Mouse (Mus musculus) forebrain, postnatal 0 days (tissue): Measurements from ENCODE around the gene Nepro. TPM values are rescaled to one million over a fixed set of nuclear protein-coding genes. Genes with fewer than 3 reads are reported as not detected.

ENCODE experiments used
- ATAC-seq: fragments of 200-750 bp; cut with Nextera tagmentation; 2 replicates; pipeline ENCODE4 v1.8.0; 2017; ENCODE audit warnings: mild to moderate bottlenecking, moderate library complexity
- DNase-seq: peaks from one replicate; pipeline ENCODE4 v3.0.0-alpha.2; 2015
- H3K27ac ChIP-seq: fragments of 300-500 bp; sonication (generic); 2 replicates; pipeline ENCODE4 v1.5.1; 2014; ENCODE audit warnings: low read depth, mild to moderate bottlenecking, antibody characterized with exemption, low read length, moderate library complexity, mixed read lengths
- H3K27me3 ChIP-seq: fragments of 300-500 bp; sonication (generic); 2 replicates; pipeline ENCODE4 v1.6.1; 2014; ENCODE audit warnings: mild to moderate bottlenecking, low read length, mixed read lengths; ENCODE audit not compliant: insufficient read depth
- H3K36me3 ChIP-seq: fragments of 300-500 bp; sonication (generic); 2 replicates; pipeline ENCODE4 v1.6.1; 2014; ENCODE audit warnings: mild to moderate bottlenecking, moderate library complexity; ENCODE audit not compliant: insufficient read depth
- H3K4me1 ChIP-seq: fragments of 300-500 bp; sonication (generic); 2 replicates; pipeline ENCODE4 v1.6.1; 2014; ENCODE audit warnings: antibody characterized with exemption; ENCODE audit not compliant: insufficient read depth
- H3K4me2 ChIP-seq: fragments of 300-500 bp; sonication (generic); 2 replicates; pipeline ENCODE4 v1.6.1; 2014; ENCODE audit warnings: low read depth, mild to moderate bottlenecking, moderate library complexity
- H3K4me3 ChIP-seq: fragments of 300-500 bp; sonication (generic); 2 replicates; pipeline ENCODE4 v1.5.1; 2014; ENCODE audit warnings: low read depth, low read length, mixed read lengths
- H3K9ac ChIP-seq: fragments of 300-500 bp; sonication (generic); 2 replicates; pipeline ENCODE4 v1.6.1; 2014; ENCODE audit warnings: mild to moderate bottlenecking
- H3K9me3 ChIP-seq: fragments of 300-500 bp; sonication (generic); 2 replicates; pipeline ENCODE4 v1.6.1; 2016; ENCODE audit warnings: low read length
- CTCF ChIP-seq: sonication (generic); IDR thresholded peaks from 2 replicates; pipeline ENCODE4 v1.5.1; 2016; ENCODE audit warnings: antibody characterized with exemption, control low read depth, low read depth
- WGBS: fragments of 180-500 bp; shearing (Covaris S2); extraction: QIAGEN DNeasy Blood & Tissue Kit; methylation state at CpG from one replicate; pipeline ENCODE4 v1.1.7; 2014; 5-methylcytosine and 5-hydroxymethylcytosine counted together
- polyA plus RNA-seq: library from polyadenylated mRNA; unstranded; fragments of >200 nt; fragmentation: Nextera tagmentation; extraction: Ambion mirVana; gene quantifications from 2 replicates; pipeline ENCODE4 v1.2.1, GENCODE M21; 2015
- total RNA-seq: library from RNA; depleted of rRNA; stranded (reverse); fragments of >200 nt; gene quantifications from 2 replicates; pipeline ENCODE4 v1.2.3, GENCODE M21; 2014

The Nepro gene
- total and polyA plus RNA-seq, 2 experiments from 2014 or later = 2.2 to 5.4 TPM

DNA sequence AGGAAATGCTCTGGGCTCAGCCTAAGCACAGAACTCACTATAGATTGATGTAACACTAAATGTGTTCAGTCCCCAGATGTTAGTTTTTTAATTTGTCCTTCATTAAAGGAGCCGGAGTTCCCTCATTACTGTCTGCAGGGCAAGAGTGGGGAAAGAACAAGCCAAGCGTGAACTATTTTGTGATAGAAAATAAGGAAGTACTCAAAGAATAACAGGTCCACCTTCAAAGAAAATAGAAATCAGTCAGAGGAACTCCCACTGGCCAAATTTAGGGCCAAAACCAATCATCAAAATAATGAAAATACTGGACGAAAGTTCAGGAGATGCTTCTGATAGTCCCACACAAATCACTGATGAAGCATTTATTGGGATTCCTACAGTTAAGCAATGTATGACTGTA, 22.9 kb upstream of the Nepro start:
- WGBS = 76% methylated on average over 3 of the region's 3 CpGs

GRCm38 (mm10) chr16:44702272-44702671, 21.8 kb upstream of the Nepro start:
- Histone ChIP-seq H3K9ac (no peak overlapping the region), H3K27ac (no peak overlapping the region), H3K27me3 (no peaks in the 10 kb centered on the region), H3K4me1 (no peaks in the 10 kb centered on the region), H3K9me3 (no peaks in the 10 kb centered on the region), H3K36me3 (no peaks in the 10 kb centered on the region), H3K4me2 (no peak overlapping the region), H3K4me3 (no peak overlapping the region)
- WGBS = 73% methylated on average over 5 of the region's 5 CpGs
- DNase-seq (no peak), ATAC-seq (no peak)
- TF ChIP-seq CTCF = no peak

More for the DNA sequence above, 22.9 kb upstream of the Nepro start:
- no peak overlapping the region for H3K4me2 ChIP-seq
- DNase-seq (no peak), ATAC-seq (no peak)
- no peaks in the 10 kb centered on the region for H3K4me1 ChIP-seq
- H3K9ac ChIP-seq = no peak overlapping the region
- H3K9me3 ChIP-seq = no peaks in the 10 kb centered on the region
- H3K27me3 ChIP-seq = no peaks in the 10 kb centered on the region
- H3K27ac ChIP-seq = no peak overlapping the region
- no peaks in the 10 kb centered on the region for H3K36me3 ChIP-seq
- no peak overlapping the region for H3K4me3 ChIP-seq
- no peak for TF ChIP-seq CTCF

DNA sequence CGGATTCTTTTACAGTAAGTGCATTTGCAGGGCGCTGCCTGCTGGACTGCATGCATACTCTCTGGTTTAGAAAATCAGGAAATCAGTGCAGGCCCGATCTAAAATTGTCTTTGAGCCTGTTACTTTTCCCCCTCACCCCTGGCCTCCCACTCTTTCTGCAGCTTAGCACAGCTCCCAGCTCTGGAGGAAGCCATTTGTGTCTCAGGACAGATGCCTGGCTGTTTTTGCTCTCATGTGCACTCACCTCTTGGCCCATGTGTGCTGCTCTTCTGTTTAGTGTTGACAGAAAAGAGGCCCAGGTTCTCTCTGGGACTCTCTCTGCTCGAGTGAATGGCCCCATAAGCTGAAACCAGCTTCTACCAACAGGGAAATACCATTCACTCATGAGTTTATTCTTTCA, 20.6 kb upstream of the Nepro start:
- Histone ChIP-seq H3K9me3 (no peaks in the 10 kb centered on the region), H3K9ac (no peak overlapping the region), H3K36me3 (no peaks in the 10 kb centered on the region), H3K4me1 (no peaks in the 10 kb centered on the region), H3K4me2 (no peak overlapping the region), H3K27ac (no peak overlapping the region), H3K27me3 (no peaks in the 10 kb centered on the region), H3K4me3 (no peak overlapping the region)
- no peak for TF ChIP-seq CTCF
- 39% methylated on average over 4 of the region's 4 CpGs for WGBS
- DNase-seq (no peak), ATAC-seq (no peak)

GRCm38 (mm10) chr16:44716305-44717140, 7.6 kb upstream of the Nepro start:
- H3K9me3 ChIP-seq = no peaks in the 10 kb centered on the region
- H3K9ac ChIP-seq = no peak overlapping the region
- 21% methylated on average over 10 of the region's 10 CpGs for WGBS
- ATAC-seq (peak; percentile 88), DNase-seq (peak; percentile 75)
- peak; percentile 73 for TF ChIP-seq CTCF
- H3K4me1 ChIP-seq = no peaks in the 10 kb centered on the region
- no peaks in the 10 kb centered on the region for H3K27me3 ChIP-seq
- H3K4me3 ChIP-seq = no peak overlapping the region
- peaks cover 8% of the 10 kb centered on the region; the same call in 1 of the 2 replicates for H3K36me3 ChIP-seq
- peak overlapping the region; percentile 3; the same call in 1 of the 2 replicates for H3K27ac ChIP-seq
- peak overlapping the region; percentile 8 for H3K4me2 ChIP-seq

GRCm38 (mm10) chr16:44717141-44717634, 6.9 kb upstream of the Nepro start:
- DNase-seq (no peak), ATAC-seq (peak; percentile 23; the same call in 1 of the 2 replicates)
- no peak overlapping the region for H3K4me3 ChIP-seq
- H3K27ac ChIP-seq = no peak overlapping the region
- H3K4me1 ChIP-seq = no peaks in the 10 kb centered on the region
- H3K9ac ChIP-seq = no peak overlapping the region
- H3K4me2 ChIP-seq = no peak overlapping the region
- 60% methylated on average over 2 of the region's 2 CpGs for WGBS
- peaks cover 8% of the 10 kb centered on the region; the same call in 1 of the 2 replicates for H3K36me3 ChIP-seq
- no peak for TF ChIP-seq CTCF
- no peaks in the 10 kb centered on the region for H3K9me3 ChIP-seq
- H3K27me3 ChIP-seq = no peaks in the 10 kb centered on the region

DNA sequence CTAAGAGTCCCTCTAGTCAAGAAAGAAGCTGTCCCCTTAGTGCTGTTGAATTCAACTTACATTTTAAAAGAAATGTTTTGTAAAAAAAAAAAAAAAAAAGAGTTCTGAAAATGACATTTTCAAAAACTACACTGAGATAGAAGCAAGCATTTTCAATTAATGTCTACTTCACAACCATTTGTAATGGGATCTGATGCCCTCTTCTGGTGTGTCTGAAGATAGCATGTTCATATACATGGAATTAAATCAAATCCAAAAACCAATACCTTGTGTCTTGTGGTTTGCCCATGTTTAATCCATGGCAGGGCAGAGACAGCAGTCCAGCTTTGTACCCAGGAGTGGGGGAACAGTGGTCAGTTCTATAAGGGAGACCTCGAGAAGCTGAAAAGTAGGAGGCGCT, 6.3 kb upstream of the Nepro start:
- TF ChIP-seq CTCF = peak; percentile 60
- WGBS = 81% methylated on average over 2 of the region's 2 CpGs
- H3K4me3 ChIP-seq = no peak overlapping the region
- H3K9me3 ChIP-seq = no peaks in the 10 kb centered on the region
- H3K4me1 ChIP-seq = no peaks in the 10 kb centered on the region
- DNase-seq = peak; percentile 35
- peaks cover 8% of the 10 kb centered on the region; the same call in 1 of the 2 replicates for H3K36me3 ChIP-seq
- H3K4me2 ChIP-seq = no peak overlapping the region
- ATAC-seq = no peak
- H3K9ac ChIP-seq = no peak overlapping the region
- H3K27ac ChIP-seq = no peak overlapping the region
- no peaks in the 10 kb centered on the region for H3K27me3 ChIP-seq

DNA sequence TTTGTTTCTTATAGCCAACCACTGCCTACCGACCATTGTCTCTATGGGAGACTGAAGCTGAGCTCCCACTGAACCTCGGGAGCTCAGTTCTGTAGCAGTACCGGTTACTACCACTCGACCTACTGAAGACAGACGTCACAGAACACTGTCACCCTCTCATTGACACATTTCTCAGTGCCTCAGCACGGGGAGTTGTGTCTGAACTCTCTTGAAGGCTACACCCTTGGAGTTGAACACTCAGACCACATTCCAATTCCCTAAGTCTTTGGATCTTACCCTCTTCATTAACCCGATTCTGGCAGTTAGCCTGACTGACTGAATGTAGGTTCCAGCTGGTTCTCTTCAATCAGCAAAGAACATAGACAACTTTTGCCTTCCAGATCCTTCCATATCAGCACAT, 4.8 kb upstream of the Nepro start:
- Histone ChIP-seq H3K9me3 (no peaks in the 10 kb centered on the region), H3K27ac (no peak overlapping the region), H3K4me3 (no peak overlapping the region), H3K4me1 (no peaks in the 10 kb centered on the region; the same call in 1 of the 2 replicates), H3K4me2 (no peak overlapping the region), H3K36me3 (peaks cover 8% of the 10 kb centered on the region; the same call in 1 of the 2 replicates), H3K9ac (no peak overlapping the region), H3K27me3 (no peaks in the 10 kb centered on the region)
- 70% methylated on average over 7 of the region's 7 CpGs for WGBS
- TF ChIP-seq CTCF = no peak
- ATAC-seq (no peak), DNase-seq (no peak)
